Mouse (Mus musculus) hindbrain, postnatal 0 days (tissue): ENCODE data around the gene Snu13. TPM values are rescaled to one million over a fixed set of nuclear protein-coding genes. Genes with fewer than 3 reads are reported as not detected.

Source experiments
- ATAC-seq: fragments of 200-750 bp; cut with Nextera tagmentation; 2 replicates; pipeline ENCODE4 v1.8.0; 2017; ENCODE audit warnings: mild to moderate bottlenecking, moderate TSS enrichment, moderate library complexity
- DNase-seq: peaks from one replicate; pipeline ENCODE4 v3.0.0-alpha.2; 2015; ENCODE audit warnings: low spot score
- H3K27ac ChIP-seq: fragments of 300-500 bp; sonication (generic); 2 replicates; pipeline ENCODE4 v1.5.1; 2014; ENCODE audit warnings: mild to moderate bottlenecking
- H3K27me3 ChIP-seq: fragments of 300-500 bp; sonication (generic); 2 replicates; pipeline ENCODE4 v1.6.1; 2014; ENCODE audit warnings: low read length, mixed read lengths; ENCODE audit not compliant: insufficient read depth
- H3K36me3 ChIP-seq: fragments of 300-500 bp; sonication (generic); 2 replicates; pipeline ENCODE4 v1.6.1; 2014; ENCODE audit warnings: low read length, mixed read lengths; ENCODE audit not compliant: insufficient read depth
- H3K4me1 ChIP-seq: fragments of 300-500 bp; sonication (generic); 2 replicates; pipeline ENCODE4 v1.6.1; 2014; ENCODE audit warnings: antibody characterized with exemption, low read length, mixed read lengths; ENCODE audit not compliant: insufficient read depth
- H3K4me2 ChIP-seq: fragments of 300-500 bp; sonication (generic); 2 replicates; pipeline ENCODE4 v1.6.1; 2014; ENCODE audit warnings: low read depth, mild to moderate bottlenecking, low read length, moderate library complexity, mixed read lengths
- H3K4me3 ChIP-seq: fragments of 300-500 bp; sonication (generic); 2 replicates; pipeline ENCODE4 v1.5.1; 2014; ENCODE audit warnings: low read length
- H3K9ac ChIP-seq: fragments of 300-500 bp; sonication (generic); replicated peaks from 2 replicates; pipeline ENCODE4 v1.6.1; 2014; ENCODE audit warnings: mild to moderate bottlenecking, low read length, moderate library complexity, mixed read lengths
- H3K9me3 ChIP-seq: fragments of 300-500 bp; sonication (generic); 2 replicates; pipeline ENCODE4 v1.6.1; 2016; ENCODE audit warnings: low read length, mixed read lengths
- CTCF ChIP-seq: IDR thresholded peaks from 2 replicates; pipeline ENCODE4 v1.5.1; 2016; ENCODE audit warnings: antibody characterized with exemption, control low read depth, low read depth
- WGBS: fragments of 180-500 bp; shearing (Covaris S2); extraction: QIAGEN DNeasy Blood & Tissue Kit; methylation state at CpG from one replicate; pipeline ENCODE4 v1.1.7; 2014; 5-methylcytosine and 5-hydroxymethylcytosine counted together
- polyA plus RNA-seq: library from polyadenylated mRNA; unstranded; fragments of >200 nt; fragmentation: Nextera tagmentation; extraction: Ambion mirVana; gene quantifications from 2 replicates; pipeline ENCODE4 v1.2.1, GENCODE M21; 2015
- total RNA-seq: library from RNA; depleted of rRNA; stranded (reverse); fragments of >200 nt; gene quantifications from 2 replicates; pipeline ENCODE4 v1.2.3, GENCODE M21; 2014

The Snu13 gene
- total and polyA plus RNA-seq, 2 experiments from 2014 or later: 222 to 249 TPM

DNA sequence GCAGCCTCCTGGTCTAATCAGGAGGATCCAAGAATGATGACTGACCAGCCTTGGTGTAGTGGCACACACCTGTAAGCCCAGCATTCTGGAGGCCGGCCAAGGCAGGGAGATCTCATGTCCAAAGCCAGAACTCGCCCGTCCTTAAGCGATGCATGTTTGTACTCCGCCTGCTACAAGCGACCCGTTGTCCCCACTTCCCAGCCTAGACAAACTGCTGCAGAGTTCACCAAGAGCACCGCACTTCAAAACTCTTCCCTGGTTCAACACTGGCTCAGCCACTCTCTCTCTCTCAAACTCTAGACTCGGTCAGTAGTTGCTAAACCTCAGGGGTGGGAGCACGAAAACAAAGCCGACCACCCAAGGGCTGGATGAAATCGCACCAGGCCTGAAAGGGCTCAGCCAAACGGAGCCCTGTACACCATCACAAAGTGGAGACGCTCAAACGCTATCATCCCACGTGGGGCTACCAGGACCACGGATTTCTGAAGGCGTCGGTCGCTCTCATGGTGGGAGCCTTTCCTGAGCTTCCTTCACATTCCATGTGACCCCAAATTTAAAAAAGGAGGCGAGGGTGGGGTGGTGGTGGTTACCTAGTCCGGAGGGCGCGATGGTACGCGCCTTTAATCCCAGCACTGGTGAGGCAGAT, 1.0 kb downstream of the Snu13 start:
- DNase-seq (peak; percentile 15), ATAC-seq (peak; percentile 39; the same call in 1 of the 2 replicates)

DNA sequence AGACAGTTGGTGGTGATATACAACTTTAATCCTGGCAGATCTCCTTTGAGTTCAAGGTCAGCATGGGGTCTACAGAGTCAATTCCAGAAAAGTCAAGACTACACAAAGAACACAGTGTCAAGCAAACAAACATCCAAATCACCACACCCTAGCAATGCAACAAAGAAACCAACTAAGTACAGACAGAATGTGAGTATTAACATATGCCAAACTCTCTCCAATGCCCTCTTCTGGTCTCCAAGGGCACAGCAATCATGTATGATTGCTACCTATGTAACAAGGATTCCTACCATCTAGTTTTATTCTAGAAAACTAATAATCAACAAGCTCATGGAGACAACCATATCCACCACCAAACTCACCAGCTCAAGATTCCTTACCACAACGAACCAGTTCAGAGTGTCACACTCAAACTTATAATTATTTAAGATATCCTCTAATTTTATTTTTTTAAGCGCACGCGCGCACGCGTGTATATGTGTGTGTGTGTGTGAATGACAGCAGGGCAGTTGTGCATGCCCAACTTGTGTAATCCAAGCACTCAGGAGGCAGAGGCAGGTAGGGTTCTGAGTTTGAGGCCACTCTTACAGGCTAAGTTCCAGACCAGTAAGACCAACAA, 3.1 kb downstream of the Snu13 start:
- peak; percentile 63 for TF ChIP-seq CTCF
- DNase-seq (peak; percentile 48), ATAC-seq (no peak)
- peaks cover 22% of the 10 kb centered on the region for H3K36me3 ChIP-seq
- no peak overlapping the region for H3K9ac ChIP-seq
- no peaks in the 10 kb centered on the region for H3K9me3 ChIP-seq
- no peak overlapping the region for H3K4me3 ChIP-seq
- peaks cover 11% of the 10 kb centered on the region for H3K4me1 ChIP-seq
- H3K4me2 ChIP-seq: no peak overlapping the region
- H3K27me3 ChIP-seq: no peaks in the 10 kb centered on the region
- H3K27ac ChIP-seq: no peak overlapping the region
- 97% methylated on average over 7 of the region's 7 CpGs for WGBS

More for the DNA sequence above, 1.0 kb downstream of the Snu13 start:
- H3K9me3 ChIP-seq: no peaks in the 10 kb centered on the region
- TF ChIP-seq CTCF: no peak
- 5% methylated on average over 26 of the region's 26 CpGs for WGBS
- H3K4me3 ChIP-seq: peak overlapping the region; percentile 100
- peaks cover 11% of the 10 kb centered on the region; the same call in 1 of the 2 replicates for H3K36me3 ChIP-seq
- no peaks in the 10 kb centered on the region for H3K27me3 ChIP-seq
- H3K4me1 ChIP-seq: peaks cover 11% of the 10 kb centered on the region
- peak overlapping the region; percentile 91; the same call in 1 of the 2 replicates for H3K27ac ChIP-seq
- H3K9ac ChIP-seq: peak overlapping the region; percentile 95
- H3K4me2 ChIP-seq: peak overlapping the region; percentile 99

DNA sequence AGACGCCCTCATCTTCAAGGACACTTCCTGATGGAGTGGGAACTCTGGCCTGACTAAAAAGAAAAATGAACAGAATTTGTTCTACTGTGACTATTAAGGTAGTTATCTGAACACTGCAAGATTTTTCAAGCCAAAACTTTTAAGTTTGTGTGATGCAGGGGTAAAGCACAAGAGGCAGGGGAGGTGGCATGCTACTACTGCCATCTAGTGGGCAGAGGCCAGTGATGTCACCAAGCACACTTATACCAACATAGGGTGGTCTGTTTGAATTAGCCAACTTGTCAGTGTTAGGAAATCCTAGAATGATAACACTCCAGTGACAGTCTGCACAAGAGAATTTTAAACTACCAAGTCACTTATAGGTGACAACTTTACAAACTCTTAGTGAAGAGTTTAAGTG, 6.7 kb downstream of the Snu13 start:
- Histone ChIP-seq H3K36me3 (peaks cover 45% of the 10 kb centered on the region), H3K4me1 (no peaks in the 10 kb centered on the region), H3K27me3 (no peaks in the 10 kb centered on the region), H3K27ac (no peak overlapping the region), H3K4me2 (no peak overlapping the region), H3K9ac (no peak overlapping the region), H3K9me3 (no peaks in the 10 kb centered on the region), H3K4me3 (no peak overlapping the region)
- DNase-seq (peak; percentile 71), ATAC-seq (peak; percentile 77)
- WGBS: 93% methylated on average over 1 of the region's 1 CpGs
- TF ChIP-seq CTCF: peak; percentile 88

DNA sequence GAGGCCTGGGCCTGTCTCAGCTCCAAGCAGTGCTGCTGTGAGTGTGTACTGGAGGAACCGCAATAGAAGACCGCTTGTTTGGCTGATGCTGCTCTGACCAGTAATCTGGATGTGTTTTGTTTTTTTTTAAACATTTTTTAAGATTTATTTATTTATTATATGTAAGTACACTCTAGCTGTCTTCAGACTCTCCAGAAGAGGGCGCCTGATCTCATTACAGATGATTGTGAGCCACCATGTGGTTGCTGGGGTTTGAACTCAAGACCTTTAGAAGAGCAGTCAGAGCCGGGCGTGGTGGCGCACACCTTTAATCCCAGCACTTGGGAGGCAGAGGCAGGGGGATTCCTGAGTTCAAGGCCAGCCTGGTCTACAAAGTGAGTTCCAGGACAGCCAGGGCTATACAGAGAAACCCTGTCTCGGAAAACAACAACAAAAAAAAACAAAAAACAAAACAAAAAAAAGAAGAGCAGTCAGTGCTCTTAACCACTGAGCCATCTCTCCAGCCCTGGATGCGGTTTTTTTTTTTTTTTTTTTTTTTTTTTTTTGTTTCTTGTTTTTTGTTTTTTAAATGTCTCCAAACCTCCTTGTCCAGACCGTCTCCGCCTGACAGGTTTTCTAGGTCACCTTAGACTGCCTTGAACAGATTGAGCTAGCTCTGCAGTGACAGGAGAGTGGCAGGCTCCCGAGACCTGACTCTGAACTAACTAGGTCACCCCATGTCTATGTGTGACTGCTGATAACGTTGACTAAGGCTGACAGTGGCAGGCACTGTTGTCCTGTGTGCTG, 11.3 kb downstream of the Snu13 start:
- Histone ChIP-seq H3K36me3 (peaks cover 39% of the 10 kb centered on the region), H3K27me3 (no peaks in the 10 kb centered on the region), H3K9ac (no peak overlapping the region), H3K9me3 (no peaks in the 10 kb centered on the region), H3K4me2 (no peak overlapping the region), H3K27ac (0 out of 2 replicates have a peak overlapping the region, but pooled peaks have one; percentile 8), H3K4me3 (no peak overlapping the region), H3K4me1 (no peaks in the 10 kb centered on the region)
- ATAC-seq (no peak), DNase-seq (peak; percentile 64)
- peak; percentile 51 for TF ChIP-seq CTCF
- 81% methylated on average over 12 of the region's 12 CpGs for WGBS

DNA sequence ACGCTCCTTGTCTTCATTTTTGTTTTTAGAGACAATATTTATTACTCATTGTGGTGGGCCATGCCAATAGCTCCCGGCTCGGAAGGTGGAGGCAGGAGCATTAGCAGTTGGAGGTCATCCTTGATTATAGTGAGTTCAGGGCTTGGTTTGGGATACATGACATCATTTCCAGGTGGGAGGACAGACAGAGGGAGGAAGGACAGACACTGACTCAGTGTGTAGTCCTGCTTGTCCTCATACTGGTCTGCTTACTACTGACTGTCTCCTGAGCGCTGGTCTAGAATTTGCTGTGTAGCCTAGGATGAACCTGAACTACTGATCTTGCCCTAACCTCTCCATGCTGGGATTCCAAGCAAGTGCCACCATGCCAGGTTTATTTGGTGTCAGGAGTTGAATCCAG, 13.6 kb downstream of the Snu13 start, which contains the start of gene Desi1:
TSS of gene Desi1 (minus strand) at position 101 of the 400 bp plus-strand sequence.
- ATAC-seq: no peak
- Histone ChIP-seq H3K27me3 (no peaks in the 10 kb centered on the region), H3K27ac (no peak within 1 kb of the TSS), H3K9ac (no peak within 1 kb of the TSS), H3K4me2 (no peak within 1 kb of the TSS), H3K4me3 (no peak within 1 kb of the TSS), H3K9me3 (no peaks in the 10 kb centered on the region), H3K4me1 (no peaks in the 10 kb centered on the region), H3K36me3 (peaks cover 45% of the 10 kb centered on the region)
- WGBS: 88% methylated on average over 4 of the region's 4 CpGs
- DNase-seq: no peak
- no peak for TF ChIP-seq CTCF

DNA sequence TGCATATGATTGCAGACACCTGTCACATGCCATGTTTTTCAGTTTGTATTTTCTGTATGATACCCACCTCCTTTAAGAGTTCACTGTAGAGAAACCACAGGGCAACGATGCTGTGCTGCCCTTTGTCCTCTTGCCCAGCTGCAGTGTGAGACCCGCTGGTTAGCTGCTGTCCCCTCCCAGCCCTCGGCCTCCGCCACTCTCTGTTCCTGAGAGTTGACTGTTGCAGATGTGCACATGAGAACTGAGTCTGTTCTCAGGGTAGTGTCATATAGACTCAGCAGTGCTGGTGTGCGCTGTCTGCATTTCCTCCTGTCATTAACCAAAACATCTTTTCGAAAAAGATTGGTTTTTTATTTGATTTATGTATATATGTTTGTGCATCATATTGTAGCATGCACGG, 15.0 kb downstream of the Snu13 start:
- H3K36me3 ChIP-seq: peaks cover 48% of the 10 kb centered on the region
- H3K27ac ChIP-seq: no peak overlapping the region
- no peak for TF ChIP-seq CTCF
- ATAC-seq (no peak), DNase-seq (no peak)
- no peak overlapping the region for H3K4me2 ChIP-seq
- H3K4me1 ChIP-seq: no peaks in the 10 kb centered on the region
- 86% methylated on average over 7 of the region's 7 CpGs for WGBS
- H3K4me3 ChIP-seq: no peak overlapping the region
- no peaks in the 10 kb centered on the region for H3K27me3 ChIP-seq
- H3K9me3 ChIP-seq: no peaks in the 10 kb centered on the region
- H3K9ac ChIP-seq: no peak overlapping the region
